Mouse (Mus musculus) limb, embryonic 13.5 days (tissue): Measurements from ENCODE around the gene Cd163l1. TPM values are rescaled to one million over a fixed set of nuclear protein-coding genes. Genes with fewer than 3 reads are reported as not detected.

Experiments used
- ATAC-seq: fragments of 200-750 bp; cut with Nextera tagmentation; 2 replicates; pipeline ENCODE4 v1.8.0; 2017; ENCODE audit warnings: low read depth, moderate number of reproducible peaks, moderate TSS enrichment; ENCODE audit not compliant: low FRiP score
- H3K27ac ChIP-seq: fragments of 300-500 bp; sonication (generic); 2 replicates; pipeline ENCODE4 v1.5.1; 2015; ENCODE audit warnings: inconsistent platforms, mild to moderate bottlenecking, moderate library complexity
- H3K27me3 ChIP-seq: fragments of 300-500 bp; sonication (generic); 2 replicates; pipeline ENCODE4 v1.6.1; 2015; ENCODE audit warnings: mild to moderate bottlenecking, inconsistent platforms
- H3K36me3 ChIP-seq: fragments of 300-500 bp; sonication (generic); 2 replicates; pipeline ENCODE4 v1.6.1; 2015; ENCODE audit warnings: inconsistent platforms, mild to moderate bottlenecking, moderate library complexity
- H3K4me1 ChIP-seq: fragments of 300-500 bp; sonication (generic); 2 replicates; pipeline ENCODE4 v1.6.1; 2015; ENCODE audit warnings: inconsistent platforms
- H3K4me2 ChIP-seq: fragments of 300-500 bp; sonication (generic); replicated peaks from 2 replicates; pipeline ENCODE4 v1.6.1; 2015; ENCODE audit warnings: inconsistent platforms, mild to moderate bottlenecking, moderate library complexity
- H3K4me3 ChIP-seq: fragments of 300-500 bp; sonication (generic); 2 replicates; pipeline ENCODE4 v1.5.1; 2015; ENCODE audit warnings: moderate library complexity, mild to moderate bottlenecking, inconsistent platforms
- H3K9ac ChIP-seq: fragments of 300-500 bp; sonication (generic); 2 replicates; pipeline ENCODE4 v1.6.1; 2015; ENCODE audit warnings: mild to moderate bottlenecking, inconsistent platforms
- H3K9me3 ChIP-seq: fragments of 300-500 bp; sonication (generic); 2 replicates; pipeline ENCODE4 v1.6.1; 2016; ENCODE audit warnings: inconsistent platforms
- WGBS: fragments of 180-500 bp; shearing (Covaris S2); methylation state at CpG from one replicate; pipeline ENCODE4 v1.1.7; 2015; 5-methylcytosine and 5-hydroxymethylcytosine counted together
- polyA plus RNA-seq: library from polyadenylated mRNA; unstranded; fragments of >200 nt; fragmentation: Nextera tagmentation; extraction: Ambion mirVana; gene quantifications from 2 replicates; pipeline ENCODE4 v1.2.1, GENCODE M21; 2015

Cd163l1 gene
- 0.04 and 0.15 TPM in 2 replicates for polyA plus RNA-seq

DNA sequence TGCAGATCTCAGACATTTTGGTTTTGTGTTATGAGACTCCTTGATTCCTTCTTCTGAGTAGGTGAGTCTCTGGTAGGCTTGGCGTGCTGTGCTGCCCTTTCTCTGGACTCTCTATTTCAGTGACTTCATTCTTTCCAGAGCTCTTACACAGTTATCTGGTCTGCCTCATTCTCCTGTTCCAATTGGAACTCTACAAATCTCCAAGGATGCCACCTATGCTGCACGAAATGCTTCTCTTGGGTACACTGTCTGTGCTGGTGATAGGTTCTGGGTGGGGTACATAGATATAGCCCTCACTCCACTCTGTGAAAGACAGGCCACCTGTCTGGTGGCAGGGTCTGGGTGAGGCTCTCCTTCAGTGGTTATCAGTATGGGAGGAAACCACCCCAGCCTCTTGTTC lies at the start of gene Cd163l1:
TSS of gene Cd163l1 (plus strand) at position 301 of the 400 bp plus-strand sequence.
- WGBS, result 83% methylated on average over 2 of the region's 2 CpGs
- no peaks in the 10 kb centered on the region for H3K36me3 ChIP-seq
- no peaks in the 10 kb centered on the region for H3K27me3 ChIP-seq
- H3K27ac ChIP-seq, result no peak within 1 kb of the TSS
- no peak within 1 kb of the TSS for H3K4me2 ChIP-seq
- H3K9ac ChIP-seq, result no peak within 1 kb of the TSS
- H3K4me3 ChIP-seq, result no peak within 1 kb of the TSS
- no peaks in the 10 kb centered on the region for H3K4me1 ChIP-seq
- ATAC-seq, result no peak
- H3K9me3 ChIP-seq, result no peaks in the 10 kb centered on the region

DNA sequence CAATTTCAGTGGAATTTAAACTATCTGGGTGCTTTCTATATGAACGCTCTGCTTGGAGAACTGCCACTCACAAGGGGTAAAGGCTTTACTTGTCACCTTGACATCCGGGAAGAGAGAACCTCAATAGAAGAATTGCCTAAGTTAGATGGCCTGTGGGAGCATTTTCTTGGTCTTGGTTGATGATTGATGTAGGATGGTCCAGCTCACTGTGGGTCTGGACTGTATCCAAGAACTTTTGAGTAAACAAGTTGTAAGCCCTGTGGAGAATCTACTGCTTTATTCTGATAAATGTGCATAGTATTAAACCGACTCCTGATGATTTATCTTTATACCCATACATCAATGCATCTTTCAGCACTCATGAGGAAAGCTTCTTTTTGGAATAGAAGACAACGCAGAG lies 48.7 kb upstream of the Cd163l1 start:
- Histone ChIP-seq H3K27me3 (no peaks in the 10 kb centered on the region), H3K27ac (no peak overlapping the region), H3K36me3 (no peaks in the 10 kb centered on the region), H3K9me3 (no peaks in the 10 kb centered on the region), H3K4me3 (no peak overlapping the region), H3K4me1 (no peaks in the 10 kb centered on the region), H3K9ac (no peak overlapping the region), H3K4me2 (no peak overlapping the region)
- ATAC-seq, result no peak
- WGBS, result 82% methylated on average over 4 of the region's 4 CpGs

DNA sequence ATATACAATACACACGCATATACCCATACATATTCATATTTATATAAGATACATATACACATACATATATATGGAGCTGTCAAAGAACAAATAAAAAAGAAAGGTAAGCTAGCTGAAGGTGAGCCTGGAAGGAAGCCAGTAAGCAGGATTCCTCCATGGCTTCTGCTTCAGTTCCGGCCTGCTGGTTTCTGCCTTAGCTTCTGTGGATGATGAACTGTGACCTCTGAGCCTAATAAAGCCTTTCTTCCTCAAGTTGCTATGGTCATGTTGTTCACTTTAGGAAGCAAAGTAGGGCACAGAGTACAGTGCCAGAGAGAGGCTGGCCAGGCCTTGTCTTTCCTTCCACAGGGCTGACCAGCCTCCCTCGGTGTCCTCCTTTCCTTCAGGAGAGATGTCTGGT lies 47.2 kb upstream of the Cd163l1 start:
- Histone ChIP-seq H3K36me3 (no peaks in the 10 kb centered on the region), H3K4me3 (no peak overlapping the region)
- WGBS, result 90% methylated on average over 3 of the region's 3 CpGs

DNA sequence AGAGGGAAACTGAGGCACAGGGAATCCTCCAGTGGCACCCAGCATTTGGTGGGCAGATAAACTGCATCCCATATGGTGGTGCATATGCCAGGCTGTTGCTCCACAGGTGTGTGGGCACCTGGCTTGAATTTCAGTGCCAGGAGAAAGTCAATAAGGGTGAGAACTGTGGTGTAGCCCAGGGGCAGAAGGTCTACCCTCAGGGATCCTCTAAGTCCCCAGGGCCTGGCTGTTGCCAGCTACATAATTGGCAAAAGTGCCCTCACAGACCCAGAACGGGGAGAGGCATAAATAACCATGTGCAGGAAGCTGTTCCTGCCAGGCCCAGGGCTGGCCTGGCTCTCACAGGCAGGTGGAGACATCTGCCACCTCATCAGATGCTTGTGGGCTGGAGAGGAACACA lies 45.1 kb upstream of the Cd163l1 start, which contains the start of gene Olfr523:
TSS of gene Olfr523 (plus strand) at position 282 of the 400 bp plus-strand sequence.
- Histone ChIP-seq H3K4me2 (no peak within 1 kb of the TSS), H3K27ac (no peak within 1 kb of the TSS), H3K9ac (no peak within 1 kb of the TSS), H3K4me3 (no peak within 1 kb of the TSS), H3K9me3 (no peaks in the 10 kb centered on the region), H3K4me1 (no peaks in the 10 kb centered on the region), H3K36me3 (no peaks in the 10 kb centered on the region), H3K27me3 (no peaks in the 10 kb centered on the region)
- ATAC-seq, result no peak
- 17% methylated on average over 1 of the region's 1 CpGs for WGBS

More for the DNA sequence above, 47.2 kb upstream of the Cd163l1 start:
- no peak overlapping the region for H3K9ac ChIP-seq
- H3K27me3 ChIP-seq, result no peaks in the 10 kb centered on the region
- no peak for ATAC-seq
- H3K9me3 ChIP-seq, result no peaks in the 10 kb centered on the region
- no peaks in the 10 kb centered on the region for H3K4me1 ChIP-seq
- H3K4me2 ChIP-seq, result no peak overlapping the region
- H3K27ac ChIP-seq, result no peak overlapping the region

DNA sequence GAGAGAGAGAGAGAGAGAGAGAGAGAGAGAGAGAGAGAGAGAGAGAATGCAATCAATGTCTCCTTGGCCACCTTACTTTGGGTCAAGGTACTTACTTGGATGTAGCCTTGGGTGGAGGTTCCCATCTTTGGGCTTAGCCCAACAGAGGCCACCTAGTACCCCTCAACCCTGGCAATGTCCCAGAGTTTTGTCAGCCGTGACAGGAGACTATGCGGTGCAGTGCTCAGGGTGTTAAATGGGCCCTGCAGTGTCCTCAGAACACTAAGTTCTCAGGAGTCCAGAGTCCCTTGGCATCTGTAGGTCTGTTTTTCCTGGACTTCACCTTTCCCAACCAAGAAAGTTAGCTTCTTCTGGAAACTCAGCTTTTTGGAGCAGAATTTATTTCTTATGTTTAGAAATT lies 38.9 kb upstream of the Cd163l1 start:
- Histone ChIP-seq H3K27ac (no peak overlapping the region), H3K36me3 (no peaks in the 10 kb centered on the region), H3K27me3 (no peaks in the 10 kb centered on the region), H3K9me3 (no peaks in the 10 kb centered on the region), H3K4me1 (no peaks in the 10 kb centered on the region), H3K4me3 (no peak overlapping the region), H3K4me2 (no peak overlapping the region), H3K9ac (no peak overlapping the region)
- ATAC-seq, result no peak
- 85% methylated on average over 2 of the region's 2 CpGs for WGBS

DNA sequence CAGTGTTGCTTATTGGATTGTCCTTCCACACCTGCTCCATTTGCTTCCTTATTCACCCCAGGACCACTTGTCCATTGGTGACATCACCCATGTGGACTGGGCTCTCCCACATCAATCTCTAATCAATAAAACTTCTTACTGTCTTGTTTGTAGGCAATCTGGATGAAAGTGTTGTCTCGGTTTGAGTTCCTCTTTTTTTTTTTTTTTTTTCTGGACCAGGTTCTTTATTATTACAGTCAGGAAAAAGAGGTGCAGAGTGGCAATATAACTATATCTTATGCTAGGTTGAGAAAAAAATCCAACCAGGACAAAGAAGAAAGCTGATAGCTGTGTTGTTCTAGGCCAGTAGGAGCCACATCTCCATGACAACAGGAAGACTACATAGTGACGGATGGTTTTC lies 37.4 kb upstream of the Cd163l1 start:
- Histone ChIP-seq H3K9ac (no peak overlapping the region), H3K27ac (no peak overlapping the region), H3K36me3 (no peaks in the 10 kb centered on the region), H3K4me1 (no peaks in the 10 kb centered on the region), H3K27me3 (no peaks in the 10 kb centered on the region), H3K4me2 (no peak overlapping the region), H3K4me3 (no peak overlapping the region), H3K9me3 (no peaks in the 10 kb centered on the region)
- ATAC-seq, result no peak
- 78% methylated on average over 2 of the region's 2 CpGs for WGBS

DNA sequence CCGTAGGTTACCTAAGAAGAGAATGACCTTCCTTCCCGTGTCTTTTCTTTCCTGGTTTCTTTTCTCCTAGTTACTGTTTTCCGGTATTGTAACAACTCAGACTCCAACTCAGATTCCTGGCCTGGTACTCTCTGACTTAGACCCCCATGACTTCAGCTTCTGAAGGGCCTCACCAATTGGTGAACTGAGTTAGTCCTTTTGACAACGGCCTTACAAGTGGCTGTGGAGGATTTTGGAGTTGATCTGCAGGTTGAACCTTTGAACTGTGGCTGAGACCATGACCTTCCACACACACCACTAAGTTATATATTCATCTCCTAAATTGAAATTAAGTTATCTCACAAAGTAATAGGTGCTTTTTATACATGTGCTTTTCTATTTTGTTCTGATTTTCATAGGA lies 33.9 kb upstream of the Cd163l1 start:
- Histone ChIP-seq H3K4me3 (no peak overlapping the region), H3K36me3 (no peaks in the 10 kb centered on the region), H3K9me3 (no peaks in the 10 kb centered on the region), H3K27me3 (no peaks in the 10 kb centered on the region), H3K4me1 (0 out of 2 replicates have a peak, but pooled peaks cover 3% of the 10 kb centered on the region), H3K9ac (no peak overlapping the region), H3K4me2 (no peak overlapping the region), H3K27ac (no peak overlapping the region)
- ATAC-seq, result no peak
- 80% methylated on average over 4 of the region's 4 CpGs for WGBS

DNA sequence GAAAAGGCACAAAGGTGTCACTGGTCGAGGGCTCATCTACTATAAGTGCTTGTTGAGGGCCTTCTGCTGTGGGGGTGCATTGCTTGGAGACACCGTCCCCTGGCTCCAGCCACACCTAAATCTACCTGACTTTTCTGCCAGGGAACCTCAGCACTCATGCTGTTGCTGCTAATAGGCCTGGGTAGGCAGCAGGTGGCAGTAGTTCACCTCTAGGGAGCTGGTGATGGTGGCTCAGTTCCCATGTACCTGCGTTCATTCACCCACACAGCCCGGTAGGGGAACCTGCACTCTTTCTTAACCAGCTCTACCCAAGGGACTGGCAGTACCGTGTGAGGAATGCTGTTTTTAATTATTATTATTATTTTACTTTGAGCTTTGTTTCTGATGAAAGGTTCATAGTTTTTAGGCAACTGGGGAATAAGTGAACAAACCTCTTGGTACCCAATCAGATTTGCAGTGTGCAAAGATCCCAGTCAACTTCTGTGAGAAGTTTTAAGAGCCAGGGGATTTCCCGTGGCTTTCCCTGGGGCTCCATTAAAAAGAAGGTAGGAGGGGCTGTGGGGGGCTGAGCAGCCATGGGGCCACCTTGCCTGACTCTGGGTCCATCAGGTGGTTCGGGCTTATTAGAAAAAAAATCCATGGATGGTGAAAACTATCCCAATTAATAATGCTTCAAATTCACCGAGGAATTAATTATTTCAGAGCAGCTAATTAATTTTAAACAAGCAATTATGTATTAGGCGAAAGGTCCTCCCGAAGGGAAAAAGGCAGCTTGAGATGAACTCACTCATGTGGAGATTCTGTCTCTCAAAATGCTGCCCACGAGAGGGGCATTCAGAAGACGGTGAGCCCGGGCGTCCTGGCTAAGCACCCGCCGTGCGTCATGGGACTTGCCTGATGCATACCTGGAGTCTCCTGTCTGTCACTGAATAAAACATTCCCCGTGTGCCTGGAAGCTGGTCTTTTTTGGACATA lies 31.1 kb upstream of the Cd163l1 start:
- Histone ChIP-seq H3K4me2 (no peak overlapping the region), H3K9me3 (no peaks in the 10 kb centered on the region), H3K27ac (no peak overlapping the region), H3K9ac (no peak overlapping the region), H3K4me1 (0 out of 2 replicates have a peak, but pooled peaks cover 3% of the 10 kb centered on the region), H3K36me3 (no peaks in the 10 kb centered on the region), H3K27me3 (no peaks in the 10 kb centered on the region), H3K4me3 (no peak overlapping the region)
- 62% methylated on average over 18 of the region's 18 CpGs for WGBS
- ATAC-seq, result no peak

DNA sequence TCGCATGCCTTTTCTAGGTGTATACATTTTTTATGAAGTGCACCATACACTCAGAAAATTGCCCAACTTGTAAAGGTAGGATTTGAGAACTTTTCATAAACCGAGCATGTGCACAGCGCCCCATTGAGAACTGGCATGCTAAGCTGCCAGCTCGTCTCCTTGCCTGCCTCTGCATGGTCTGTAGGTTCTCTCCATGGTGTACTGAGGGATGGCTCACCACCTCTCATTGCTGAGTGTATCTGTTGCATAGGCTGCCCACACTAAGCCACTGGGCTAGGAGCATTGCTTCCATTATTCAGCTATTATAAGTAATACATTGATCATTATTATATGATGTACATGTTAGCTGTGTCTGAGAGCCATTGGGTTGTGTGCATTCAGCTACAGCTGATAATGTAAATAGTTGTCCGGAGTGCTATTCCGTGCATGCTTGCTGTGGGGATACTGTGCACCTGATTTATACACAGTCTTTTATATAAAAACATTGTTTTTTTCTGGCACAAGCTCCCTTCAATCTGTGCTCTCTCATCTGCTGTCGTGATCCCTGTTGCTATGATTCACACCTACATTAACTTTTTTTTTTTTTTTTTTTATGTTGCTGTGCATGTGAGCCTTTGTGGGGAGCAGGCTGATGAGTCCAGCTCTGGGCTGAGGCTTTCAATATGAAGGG lies 30.2 kb upstream of the Cd163l1 start:
- WGBS, result 78% methylated on average over 7 of the region's 7 CpGs
- Histone ChIP-seq H3K4me1 (0 out of 2 replicates have a peak, but pooled peaks cover 3% of the 10 kb centered on the region), H3K9me3 (no peaks in the 10 kb centered on the region), H3K4me3 (no peak overlapping the region), H3K9ac (no peak overlapping the region), H3K4me2 (no peak overlapping the region), H3K27me3 (no peaks in the 10 kb centered on the region), H3K27ac (no peak overlapping the region), H3K36me3 (no peaks in the 10 kb centered on the region)
- no peak for ATAC-seq

DNA sequence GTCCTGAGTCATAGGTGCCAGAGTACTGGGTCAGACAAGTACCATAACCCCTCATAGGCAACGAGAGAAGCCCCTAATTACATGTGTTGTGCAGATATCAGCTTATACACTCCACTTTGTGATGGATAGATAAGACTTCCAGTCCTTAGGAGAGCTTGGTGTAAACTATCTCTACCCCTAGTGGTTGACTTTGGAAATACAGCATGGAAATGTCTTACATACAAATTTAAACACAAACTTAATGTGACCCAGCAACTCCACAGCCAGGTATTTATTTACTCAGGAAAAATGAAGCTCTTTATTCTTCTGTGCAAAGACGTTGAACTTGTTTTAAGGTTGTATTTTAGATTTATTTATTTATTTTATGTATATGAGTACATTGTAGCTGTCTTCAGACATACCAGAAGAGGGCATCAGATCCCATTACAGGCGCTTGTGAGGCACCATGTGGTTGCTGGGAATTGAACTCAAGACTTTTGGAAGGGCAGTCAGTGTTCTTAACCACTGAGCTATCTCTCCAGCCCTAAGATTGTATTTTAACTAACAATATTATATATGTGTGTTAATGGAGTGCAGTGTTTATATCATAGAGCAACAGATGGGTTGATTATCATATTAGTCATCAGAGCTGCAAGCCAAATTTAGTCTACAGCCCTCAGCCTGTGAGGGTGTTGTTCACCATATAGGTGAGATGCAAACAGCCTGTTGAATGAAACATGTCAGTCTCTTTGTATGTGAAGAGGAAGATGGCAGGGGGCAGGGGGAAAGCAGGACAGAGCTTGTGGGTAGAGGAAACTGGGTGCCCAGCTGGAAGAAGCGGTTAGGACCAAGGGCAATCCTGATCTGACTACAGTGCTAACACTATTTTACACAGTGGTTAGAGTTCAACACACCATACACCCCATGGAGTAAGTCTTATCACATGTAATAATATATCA lies 29.4 kb upstream of the Cd163l1 start:
- Histone ChIP-seq H3K4me3 (no peak overlapping the region), H3K27ac (no peak overlapping the region), H3K9ac (no peak overlapping the region), H3K9me3 (no peaks in the 10 kb centered on the region), H3K4me2 (no peak overlapping the region), H3K4me1 (0 out of 2 replicates have a peak, but pooled peaks cover 3% of the 10 kb centered on the region), H3K36me3 (no peaks in the 10 kb centered on the region), H3K27me3 (no peaks in the 10 kb centered on the region)
- ATAC-seq, result no peak
- WGBS, result 67% methylated on average over 4 of the region's 4 CpGs

DNA sequence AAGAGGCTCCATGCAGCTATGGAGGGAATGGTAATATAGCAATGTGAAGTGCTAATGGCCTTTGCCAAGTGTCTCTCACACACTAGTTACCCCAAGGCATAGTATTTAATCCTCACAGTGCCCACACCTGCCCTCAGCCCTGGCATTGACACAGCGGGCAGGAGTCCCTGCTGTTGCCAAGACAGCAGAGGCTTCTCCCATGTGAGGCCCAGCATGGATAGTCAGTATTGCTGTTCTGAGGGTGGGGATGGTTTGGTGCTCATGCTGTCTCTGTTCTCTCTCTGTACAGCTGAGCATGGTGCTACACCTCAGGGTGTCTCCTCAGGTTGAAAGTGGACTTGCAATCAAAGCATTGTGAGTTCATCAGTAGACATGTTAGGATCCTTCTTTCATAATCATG lies 27.6 kb upstream of the Cd163l1 start:
- no peaks in the 10 kb centered on the region for H3K36me3 ChIP-seq
- H3K4me2 ChIP-seq, result no peak overlapping the region
- 0 out of 2 replicates have a peak, but pooled peaks cover 3% of the 10 kb centered on the region for H3K4me1 ChIP-seq
- H3K4me3 ChIP-seq, result no peak overlapping the region
- H3K9me3 ChIP-seq, result no peaks in the 10 kb centered on the region
- no peaks in the 10 kb centered on the region for H3K27me3 ChIP-seq
- H3K9ac ChIP-seq, result no peak overlapping the region
- ATAC-seq, result no peak
- H3K27ac ChIP-seq, result no peak overlapping the region
- WGBS, result 71% methylated on average over 1 of the region's 1 CpGs
